Mouse (Mus musculus) lung, postnatal 36 days (tissue): ENCODE results near the gene Slc26a8.

Experiments used
- DNase-seq: peaks from one replicate; pipeline ENCODE4 v3.0.0; 2022; ENCODE audit warnings: mixed read lengths

Gene Slc26a8

GRCm38 (mm10) chr17:28588591-28588990, 101.4 kb downstream of the Slc26a8 start:
- DNase-seq = no peak
